Mouse (Mus musculus) liver, adult 2 months (tissue): ENCODE measurements around the gene Gm13271. TPM values are rescaled to one million over a fixed set of nuclear protein-coding genes. Genes with fewer than 3 reads are reported as not detected.
"Not testable (repeated sequence)": the region's sequence is repeated elsewhere in the genome, so short reads cannot be mapped to it uniquely, and the experiment has no call there.

Source experiments
- DNase-seq: peaks from one replicate; pipeline ENCODE4 v3.0.0-alpha.2; 2011; ENCODE audit warnings: low read depth, low spot score; ENCODE audit errors: extremely low read depth
- H3K27ac ChIP-seq: fragments of 200-500 bp; replicated peaks from 2 replicates; pipeline ENCODE4 v1.5.1; 2012; ENCODE audit warnings: low read depth, mild to moderate bottlenecking, control low read depth, inconsistent platforms, low read length; ENCODE audit not compliant: insufficient read depth
- H3K27me3 ChIP-seq: fragments of 200-500 bp; 2 replicates; pipeline ENCODE4 v1.6.1; 2012; ENCODE audit warnings: mild to moderate bottlenecking, moderate library complexity, low read length, inconsistent platforms; ENCODE audit not compliant: control insufficient read depth, insufficient read depth
- H3K36me3 ChIP-seq: fragments of 200-500 bp; 2 replicates; pipeline ENCODE4 v1.6.1; 2012; ENCODE audit warnings: low read length, inconsistent platforms; ENCODE audit not compliant: control insufficient read depth, insufficient read depth
- H3K4me1 ChIP-seq: fragments of 200-500 bp; 2 replicates; pipeline ENCODE4 v1.6.1; 2011; ENCODE audit warnings: low read length; ENCODE audit not compliant: control insufficient read depth, insufficient read depth
- H3K4me3 ChIP-seq: fragments of 200-500 bp; 2 replicates; pipeline ENCODE4 v1.5.1; 2011; ENCODE audit warnings: low read depth, mild to moderate bottlenecking, control low read depth, low read length, moderate library complexity; ENCODE audit not compliant: insufficient read depth
- H3K79me2 ChIP-seq: fragments of 200-500 bp; 2 replicates; pipeline ENCODE4 v1.6.1; 2012; ENCODE audit warnings: inconsistent platforms, mild to moderate bottlenecking, low read length, moderate library complexity; ENCODE audit not compliant: control insufficient read depth, insufficient read depth
- H3K9ac ChIP-seq: fragments of 200-500 bp; 2 replicates; pipeline ENCODE4 v1.6.1; 2012; ENCODE audit warnings: low read depth, mild to moderate bottlenecking, control low read depth, inconsistent platforms, low read length
- CTCF ChIP-seq: fragments of 200-500 bp; IDR thresholded peaks from 2 replicates; pipeline ENCODE4 v1.5.1; 2011; ENCODE audit warnings: low read depth, low read length, control low read depth
- WGBS: fragments of 180-500 bp; shearing (Covaris S2); methylation state at CpG from one replicate; pipeline ENCODE4 v1.1.7; 2018; 5-methylcytosine and 5-hydroxymethylcytosine counted together
- polyA plus RNA-seq: library from polyadenylated mRNA; depleted of rRNA; stranded (reverse); fragments of >200 nt; gene quantifications from 2 replicates; pipeline ENCODE4 v1.2.3, GENCODE M21; 2012
- total RNA-seq: library from RNA; depleted of rRNA; stranded (reverse); fragments of >200 nt; gene quantifications from 2 replicates; pipeline ENCODE4 v1.2.3, GENCODE M21; 2014

Gene Gm13271
- total and polyA plus RNA-seq, 2 experiments = not detected

DNA sequence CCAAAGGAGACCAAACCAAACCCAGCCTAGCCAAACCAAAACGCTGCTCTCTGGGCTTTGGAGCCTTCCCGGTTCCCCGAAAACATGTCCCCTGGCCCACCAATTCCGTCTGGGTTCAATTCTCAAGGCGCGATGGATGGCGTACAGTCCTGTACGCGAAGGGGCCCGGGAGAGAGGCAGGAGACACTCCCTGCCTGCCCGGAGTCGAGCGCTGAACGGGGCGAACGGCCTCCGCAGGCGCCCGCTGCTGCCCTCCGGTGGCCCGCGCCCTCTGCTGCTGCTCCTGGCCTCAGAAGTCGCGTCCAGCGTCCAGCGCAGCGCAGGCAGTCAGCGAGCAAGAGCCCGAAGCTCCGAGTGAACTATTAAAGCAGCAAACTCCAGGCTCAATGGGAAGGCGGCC is 27.7 kb downstream of the Gm13271 start:
- H3K79me2 ChIP-seq, H3K27me3 ChIP-seq, DNase-seq, H3K4me1 ChIP-seq, H3K9ac ChIP-seq, H3K4me3 ChIP-seq, H3K36me3 ChIP-seq: not testable (repeated sequence)
- 0 out of 2 replicates have a peak overlapping the region, but pooled peaks have one; percentile 12 for H3K27ac ChIP-seq
- under 1% methylated on average over 19 of the region's 31 CpGs for WGBS

DNA sequence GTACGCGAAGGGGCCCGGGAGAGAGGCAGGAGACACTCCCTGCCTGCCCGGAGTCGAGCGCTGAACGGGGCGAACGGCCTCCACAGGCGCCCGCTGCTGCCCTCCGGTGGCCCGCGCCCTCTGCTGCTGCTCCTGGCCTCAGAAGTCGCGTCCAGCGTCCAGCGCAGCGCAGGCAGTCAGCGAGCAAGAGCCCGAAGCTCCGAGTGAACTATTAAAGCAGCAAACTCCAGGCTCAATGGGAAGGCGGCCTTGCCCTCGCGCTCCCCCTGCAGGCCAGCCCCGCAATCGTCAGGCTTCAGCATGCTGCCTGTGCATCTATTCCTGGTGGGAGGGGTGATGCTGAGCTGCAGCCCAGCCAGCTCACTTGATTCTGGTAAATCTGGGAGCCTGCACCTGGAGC is 30.7 kb downstream of the Gm13271 start, which contains the start of gene Gm13276:
TSS of gene Gm13276 (plus strand) at position 301 of the 400 bp plus-strand sequence.
- H3K4me1 ChIP-seq, H3K27me3 ChIP-seq, H3K4me3 ChIP-seq, H3K9ac ChIP-seq, H3K36me3 ChIP-seq, H3K27ac ChIP-seq, H3K79me2 ChIP-seq, DNase-seq: not testable (repeated sequence)
- no CpG with 5 or more reads among the region's 27 CpGs for WGBS

DNA sequence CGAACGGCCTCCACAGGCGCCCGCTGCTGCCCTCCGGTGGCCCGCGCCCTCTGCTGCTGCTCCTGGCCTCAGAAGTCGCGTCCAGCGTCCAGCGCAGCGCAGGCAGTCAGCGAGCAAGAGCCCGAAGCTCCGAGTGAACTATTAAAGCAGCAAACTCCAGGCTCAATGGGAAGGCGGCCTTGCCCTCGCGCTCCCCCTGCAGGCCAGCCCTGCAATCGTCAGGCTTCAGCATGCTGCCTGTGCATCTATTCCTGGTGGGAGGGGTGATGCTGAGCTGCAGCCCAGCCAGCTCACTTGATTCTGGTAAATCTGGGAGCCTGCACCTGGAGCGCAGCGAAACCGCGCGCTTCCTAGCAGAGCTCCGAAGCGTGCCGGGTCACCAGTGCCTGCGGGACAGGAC is 33.7 kb downstream of the Gm13271 start, which contains the start of gene Gm13277:
TSS of gene Gm13277 (plus strand) at position 231 of the 400 bp plus-strand sequence.
- DNase-seq, H3K36me3 ChIP-seq: not testable (repeated sequence)
- 0% methylated on average over 4 of the region's 28 CpGs for WGBS

DNA sequence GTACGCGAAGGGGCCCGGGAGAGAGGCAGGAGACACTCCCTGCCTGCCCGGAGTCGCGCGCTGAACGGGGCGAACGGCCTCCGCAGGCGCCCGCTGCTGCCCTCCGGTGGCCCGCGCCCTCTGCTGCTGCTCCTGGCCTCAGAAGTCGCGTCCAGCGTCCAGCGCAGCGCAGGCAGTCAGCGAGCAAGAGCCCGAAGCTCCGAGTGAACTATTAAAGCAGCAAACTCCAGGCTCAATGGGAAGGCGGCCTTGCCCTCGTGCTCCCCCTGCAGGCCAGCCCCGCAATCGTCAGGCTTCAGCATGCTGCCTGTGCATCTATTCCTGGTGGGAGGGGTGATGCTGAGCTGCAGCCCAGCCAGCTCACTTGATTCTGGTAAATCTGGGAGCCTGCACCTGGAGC is 36.6 kb downstream of the Gm13271 start, which contains the start of gene Gm13278:
TSS of gene Gm13278 (plus strand) at position 301 of the 400 bp plus-strand sequence.
- H3K27me3 ChIP-seq = not testable (repeated sequence)

More for the DNA sequence above, 33.7 kb downstream of the Gm13271 start, which contains the start of gene Gm13277:
- H3K27ac ChIP-seq, H3K9ac ChIP-seq, H3K4me3 ChIP-seq, H3K27me3 ChIP-seq, H3K79me2 ChIP-seq, H3K4me1 ChIP-seq: not testable (repeated sequence)
- TF ChIP-seq CTCF = peak; percentile 53

DNA sequence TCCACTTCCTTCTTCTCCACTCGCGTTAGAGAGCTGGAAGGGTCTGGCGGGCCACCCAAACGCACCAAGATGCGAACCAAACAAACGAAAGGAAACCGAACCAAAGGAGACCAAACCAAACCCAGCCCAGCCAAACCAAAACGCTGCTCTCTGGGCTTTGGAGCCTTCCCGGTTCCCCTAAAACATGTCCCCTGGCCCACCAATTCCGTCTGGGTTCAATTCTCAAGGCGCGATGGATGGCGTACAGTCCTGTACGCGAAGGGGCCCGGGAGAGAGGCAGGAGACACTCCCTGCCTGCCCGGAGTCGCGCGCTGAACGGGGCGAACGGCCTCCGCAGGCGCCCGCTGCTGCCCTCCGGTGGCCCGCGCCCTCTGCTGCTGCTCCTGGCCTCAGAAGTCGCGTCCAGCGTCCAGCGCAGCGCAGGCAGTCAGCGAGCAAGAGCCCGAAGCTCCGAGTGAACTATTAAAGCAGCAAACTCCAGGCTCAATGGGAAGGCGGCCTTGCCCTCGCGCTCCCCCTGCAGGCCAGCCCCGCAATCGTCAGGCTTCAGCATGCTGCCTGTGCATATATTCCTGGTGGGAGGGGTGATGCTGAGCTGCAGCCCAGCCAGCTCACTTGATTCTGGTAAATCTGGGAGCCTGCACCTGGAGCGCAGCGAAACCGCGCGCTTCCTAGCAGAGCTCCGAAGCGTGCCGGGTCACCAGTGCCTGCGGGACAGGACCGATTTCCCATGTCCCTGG is 39.4 kb downstream of the Gm13271 start, which contains the start of gene Gm13275:
TSS of gene Gm13275 (plus strand) at position 552 of the 740 bp plus-strand sequence.
- H3K79me2 ChIP-seq, H3K27me3 ChIP-seq, H3K4me1 ChIP-seq, DNase-seq, H3K36me3 ChIP-seq, H3K27ac ChIP-seq, H3K4me3 ChIP-seq, H3K9ac ChIP-seq: not testable (repeated sequence)
- WGBS = under 1% methylated on average over 19 of the region's 52 CpGs

More for the DNA sequence above, 36.6 kb downstream of the Gm13271 start, which contains the start of gene Gm13278:
- H3K4me1 ChIP-seq, H3K79me2 ChIP-seq, DNase-seq, H3K9ac ChIP-seq, H3K4me3 ChIP-seq, H3K36me3 ChIP-seq, H3K27ac ChIP-seq: not testable (repeated sequence)
- no CpG with 5 or more reads among the region's 28 CpGs for WGBS

DNA sequence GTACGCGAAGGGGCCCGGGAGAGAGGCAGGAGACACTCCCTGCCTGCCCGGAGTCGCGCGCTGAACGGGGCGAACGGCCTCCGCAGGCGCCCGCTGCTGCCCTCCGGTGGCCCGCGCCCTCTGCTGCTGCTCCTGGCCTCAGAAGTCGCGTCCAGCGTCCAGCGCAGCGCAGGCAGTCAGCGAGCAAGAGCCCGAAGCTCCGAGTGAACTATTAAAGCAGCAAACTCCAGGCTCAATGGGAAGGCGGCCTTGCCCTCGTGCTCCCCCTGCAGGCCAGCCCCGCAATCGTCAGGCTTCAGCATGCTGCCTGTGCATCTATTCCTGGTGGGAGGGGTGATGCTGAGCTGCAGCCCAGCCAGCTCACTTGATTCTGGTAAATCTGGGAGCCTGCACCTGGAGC is 42.4 kb downstream of the Gm13271 start, which contains the start of gene Gm13279:
TSS of gene Gm13279 (plus strand) at position 301 of the 400 bp plus-strand sequence.
- not testable (repeated sequence) for DNase-seq, H3K79me2 ChIP-seq, H3K4me1 ChIP-seq, H3K27ac ChIP-seq, H3K36me3 ChIP-seq, H3K9ac ChIP-seq, H3K4me3 ChIP-seq, H3K27me3 ChIP-seq
- WGBS = no CpG with 5 or more reads among the region's 28 CpGs

DNA sequence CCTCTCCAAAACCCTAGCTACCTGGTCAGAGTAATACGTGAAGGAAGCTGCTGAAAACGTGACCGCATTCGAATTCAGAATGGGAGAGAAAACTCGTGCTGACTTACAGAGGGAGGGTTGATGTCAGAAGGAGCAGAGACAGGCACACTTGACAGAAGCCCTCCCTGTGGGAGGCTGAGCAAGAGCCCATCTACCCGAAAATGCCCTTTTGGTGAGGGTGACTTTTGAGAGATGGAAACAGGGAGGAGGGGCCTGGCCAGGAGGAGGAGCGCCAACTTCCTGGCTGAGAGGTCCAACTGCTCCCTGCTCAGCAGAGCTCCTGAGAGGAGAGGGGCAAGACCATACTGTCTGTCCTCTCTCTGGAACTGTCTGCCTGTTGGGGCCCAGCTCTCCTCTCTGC is 44.7 kb downstream of the Gm13271 start, which contains the start of gene Gm13285:
TSS of gene Gm13285 (plus strand) at position 301 of the 400 bp plus-strand sequence.
- not testable (repeated sequence) for H3K79me2 ChIP-seq
- 12% methylated on average over 6 of the region's 7 CpGs for WGBS

DNA sequence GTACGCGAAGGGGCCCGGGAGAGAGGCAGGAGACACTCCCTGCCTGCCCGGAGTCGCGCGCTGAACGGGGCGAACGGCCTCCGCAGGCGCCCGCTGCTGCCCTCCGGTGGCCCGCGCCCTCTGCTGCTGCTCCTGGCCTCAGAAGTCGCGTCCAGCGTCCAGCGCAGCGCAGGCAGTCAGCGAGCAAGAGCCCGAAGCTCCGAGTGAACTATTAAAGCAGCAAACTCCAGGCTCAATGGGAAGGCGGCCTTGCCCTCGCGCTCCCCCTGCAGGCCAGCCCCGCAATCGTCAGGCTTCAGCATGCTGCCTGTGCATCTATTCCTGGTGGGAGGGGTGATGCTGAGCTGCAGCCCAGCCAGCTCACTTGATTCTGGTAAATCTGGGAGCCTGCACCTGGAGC is 48.3 kb downstream of the Gm13271 start, which contains the start of gene Gm13287:
TSS of gene Gm13287 (plus strand) at position 301 of the 400 bp plus-strand sequence.
- H3K9ac ChIP-seq, H3K27me3 ChIP-seq, H3K4me1 ChIP-seq, H3K4me3 ChIP-seq, H3K79me2 ChIP-seq, H3K36me3 ChIP-seq, DNase-seq, H3K27ac ChIP-seq: not testable (repeated sequence)
- WGBS = no CpG with 5 or more reads among the region's 29 CpGs

More for the DNA sequence above, 44.7 kb downstream of the Gm13271 start, which contains the start of gene Gm13285:
- H3K36me3 ChIP-seq, H3K27ac ChIP-seq, DNase-seq, H3K27me3 ChIP-seq, H3K4me3 ChIP-seq, H3K4me1 ChIP-seq, H3K9ac ChIP-seq: not testable (repeated sequence)
